Mouse (Mus musculus) liver, embryonic 14.5 days (tissue): ENCODE measurements around the gene Llgl2.

Experiments
- CTCF ChIP-seq: IDR thresholded peaks from 2 replicates; pipeline ENCODE4 v1.5.1; 2016; ENCODE audit warnings: antibody characterized with exemption, low read depth, control low read depth
- EP300 ChIP-seq: IDR thresholded peaks from 2 replicates; pipeline ENCODE4 v1.6.1; 2016; ENCODE audit warnings: antibody characterized with exemption, low read depth

DNA sequence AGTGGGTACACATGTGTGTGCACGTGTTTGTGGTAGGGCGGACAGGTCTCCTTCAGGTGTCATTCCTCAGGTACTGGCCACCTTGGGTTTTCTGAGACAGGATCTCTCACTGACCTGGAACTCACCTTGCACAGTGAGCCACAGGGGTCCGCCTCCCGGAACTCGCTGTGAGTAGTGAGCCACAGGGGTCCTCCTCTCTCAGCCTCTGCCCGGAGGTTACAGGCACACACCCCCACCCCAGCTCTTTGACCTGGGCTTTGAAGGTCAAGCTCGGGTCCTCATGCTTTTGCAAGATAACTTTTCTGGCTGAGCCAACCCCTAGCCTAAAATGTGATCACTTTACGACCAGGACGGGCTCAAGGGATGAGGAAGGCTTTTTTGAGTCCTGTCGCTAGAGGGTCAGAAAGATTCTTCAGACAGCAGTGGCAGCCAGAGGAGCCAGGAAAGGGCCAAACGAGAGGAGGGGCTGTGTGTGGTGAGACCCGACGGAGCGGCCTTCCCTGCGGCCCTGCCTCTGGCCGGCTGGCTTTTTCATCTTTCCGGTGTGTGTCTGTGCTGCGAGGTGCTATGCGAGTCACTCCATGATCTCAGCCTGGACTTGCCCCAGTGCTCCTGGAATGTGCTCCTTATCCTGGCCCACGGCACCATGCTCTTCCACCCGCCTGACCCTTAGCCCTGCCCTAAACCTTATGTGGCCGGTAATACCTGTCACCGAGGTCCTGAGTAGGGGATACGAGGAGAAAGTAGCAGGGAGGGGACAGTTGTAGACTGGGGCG lies 6.9 kb downstream of the Llgl2 start:
- TF ChIP-seq CTCF (no peak), EP300 (no peak)
